ENCODE assay signal across 20 mouse cellular contexts in genomic region chr4:84224556-84224955, GRCm38 (mm10).
"Had no signal": no experiment of that assay in that cellular context is flagged by ENCODE, and none has a peak within 500 bp of the region (broad histone marks: within the 10 kb centered on the region; RNA-seq: fewer than 3 reads in every experiment).

No protein-coding gene starts in this region.

- ATAC-seq: midbrain, embryonic 16.5 days had no signal

- H3K9me3 ChIP-seq: megakaryocyte, embryonic 14.5 days; neural tube, embryonic 13.5 days; neural tube, embryonic 15.5 days had no signal

- H3K27me3 ChIP-seq: megakaryocyte, embryonic 14.5 days; neural tube, embryonic 13.5 days; neural tube, embryonic 15.5 days had no signal

- H3K36me3 ChIP-seq: neural tube, embryonic 13.5 days; neural tube, embryonic 15.5 days had no signal

- H3K9ac ChIP-seq: lung, embryonic 14.5 days; neural tube, embryonic 13.5 days; neural tube, embryonic 15.5 days had no signal

- DNase-seq: lung, adult 18-20 months; lung, embryonic 14.5 days; lung, postnatal 10 days; lung, postnatal 36 days; midbrain, embryonic 14.5 days; retina, postnatal 1 day; right cerebral cortex, adult 18-20 months; right cerebral cortex, postnatal 25 days; right cerebral cortex, postnatal 4 days; spleen, adult 18-20 months; thymus, adult 18-20 months; thymus, postnatal 14 days; thymus, postnatal 36 days had no signal

- H3K4me3 ChIP-seq: megakaryocyte, embryonic 14.5 days; myocyte; neural tube, embryonic 13.5 days; neural tube, embryonic 15.5 days had no signal

- H3K4me1 ChIP-seq: megakaryocyte, embryonic 14.5 days; neural tube, embryonic 13.5 days; neural tube, embryonic 15.5 days had no signal

- H3K27ac ChIP-seq: macrophage; neural tube, embryonic 13.5 days; neural tube, embryonic 15.5 days had no signal

- H3K4me2 ChIP-seq: lung, embryonic 14.5 days; midbrain, embryonic 11.5 days; neural tube, embryonic 13.5 days; neural tube, embryonic 15.5 days had no signal
